Mouse (Mus musculus): ENCODE measurements around the gene Olfr686. TPM values are rescaled to one million over a fixed set of nuclear protein-coding genes. Genes with fewer than 3 reads are reported as not detected.

Gene Olfr686
- polyA plus RNA-seq (2012; rRNA removed): not detected in 2 replicates

DNA sequence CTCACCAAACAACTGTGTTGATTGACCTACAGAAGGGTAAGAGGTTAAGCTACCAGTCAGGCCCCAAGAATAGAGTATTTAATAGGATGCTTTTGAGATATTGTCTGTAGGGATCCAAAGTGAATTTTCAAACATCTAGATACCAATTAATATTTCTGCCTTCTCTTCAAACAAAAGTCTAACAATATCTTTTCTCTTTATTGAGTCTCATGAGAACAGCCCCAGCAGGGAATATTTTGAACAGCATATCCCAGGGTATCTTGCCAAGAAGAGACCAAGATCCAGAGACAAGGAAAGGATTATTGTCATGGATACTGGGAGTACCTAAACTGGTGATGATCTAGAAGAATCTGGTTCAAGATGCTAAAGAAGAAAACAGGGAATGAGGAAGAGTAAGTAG is at the start of gene Olfr686:
Gene Olfr686 (minus strand): TSS at position 101 of the 400 bp plus-strand sequence.

DNA sequence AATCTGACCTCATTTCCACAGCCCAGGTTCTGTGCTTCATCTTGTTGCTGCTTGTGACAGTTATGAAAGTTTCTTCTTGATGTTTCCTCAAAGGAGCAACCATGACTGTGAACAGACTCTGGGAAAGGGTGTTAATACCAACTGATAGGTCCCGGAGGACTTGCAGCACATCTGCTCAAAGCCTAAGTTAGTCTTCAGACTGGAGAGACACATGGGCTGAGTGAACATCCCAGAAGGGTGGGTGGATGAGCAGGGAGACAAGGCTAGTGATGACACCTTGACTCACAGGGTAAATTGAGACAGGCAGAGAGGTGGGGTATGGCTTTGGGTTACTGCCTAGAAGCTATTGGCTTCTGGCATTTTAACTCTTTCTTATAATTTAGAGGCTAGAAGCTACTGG is 21.4 kb downstream of the Olfr686 start, which contains the start of gene Olfr685:
Gene Olfr685 (minus strand): TSS at position 101 of the 400 bp plus-strand sequence.

DNA sequence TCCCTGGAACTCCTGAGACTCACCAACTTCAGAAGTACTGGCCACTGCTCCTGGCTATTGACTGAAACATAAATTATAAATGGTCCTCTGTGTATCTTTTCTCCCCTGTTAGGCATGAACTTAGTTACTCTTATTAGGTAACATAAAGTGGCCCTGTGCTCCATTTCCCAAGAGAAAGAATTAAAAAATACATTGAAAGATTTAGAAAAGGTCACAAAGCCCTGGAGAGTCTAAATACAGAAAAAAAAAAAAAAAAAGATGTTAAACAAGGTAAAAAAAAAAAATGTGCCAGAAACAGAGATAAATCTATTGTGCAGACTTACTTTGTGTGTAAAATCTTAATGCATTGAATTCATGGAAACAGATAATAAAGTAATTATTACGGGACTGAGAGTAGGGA is 43.7 kb downstream of the Olfr686 start, which contains the start of gene Olfr684:
Gene Olfr684 (minus strand): TSS at position 101 of the 400 bp plus-strand sequence.

Other genes starting within 250 kb of the Olfr686 start
- gene Olfr670, start 244.9 kb downstream of the Olfr686 start, polyA plus RNA-seq (2012; rRNA removed): not detected in 2 replicates
- gene Olfr671, start 228.4 kb downstream of the Olfr686 start, polyA plus RNA-seq (2012; rRNA removed): not detected in 2 replicates
- gene Olfr672, start 205.5 kb downstream of the Olfr686 start, polyA plus RNA-seq (2012; rRNA removed): not detected in 2 replicates
- not detected in 2 replicates for gene Olfr675, start 179.0 kb downstream of the Olfr686 start, polyA plus RNA-seq (2012; rRNA removed)
- not detected in 2 replicates for gene Olfr676, start 174.8 kb downstream of the Olfr686 start, polyA plus RNA-seq (2012; rRNA removed)
- not detected in 2 replicates for gene Olfr677, start 156.1 kb downstream of the Olfr686 start, polyA plus RNA-seq (2012; rRNA removed)
- gene Olfr678, start 143.0 kb downstream of the Olfr686 start, polyA plus RNA-seq (2012; rRNA removed): not detected in 2 replicates
- gene Olfr679, start 126.3 kb downstream of the Olfr686 start, polyA plus RNA-seq (2012; rRNA removed): not detected in 2 replicates
- not detected in 2 replicates for gene Olfr680-ps1, start 114.7 kb downstream of the Olfr686 start, polyA plus RNA-seq (2012; rRNA removed)
- not detected in 2 replicates for gene Olfr681, start 90.6 kb downstream of the Olfr686 start, polyA plus RNA-seq (2012; rRNA removed)
- gene Olfr683, start 60.5 kb downstream of the Olfr686 start, polyA plus RNA-seq (2012; rRNA removed): not detected in 2 replicates
- not detected in 2 replicates for gene Olfr684, start 43.8 kb downstream of the Olfr686 start, polyA plus RNA-seq (2012; rRNA removed)
- gene Olfr685, start 21.5 kb downstream of the Olfr686 start, polyA plus RNA-seq (2012; rRNA removed): not detected in 2 replicates
- not detected in 2 replicates for gene Olfr688, start 80.6 kb upstream of the Olfr686 start, polyA plus RNA-seq (2012; rRNA removed)
- not detected in 2 replicates for gene Olfr689, start 103.7 kb upstream of the Olfr686 start, polyA plus RNA-seq (2012; rRNA removed)
- gene Olfr690, start 126.6 kb upstream of the Olfr686 start, polyA plus RNA-seq (2012; rRNA removed): 0.16 and 0.17 TPM in 2 replicates
- 0.14 and 0.17 TPM in 2 replicates for gene Olfr691, start 134.8 kb upstream of the Olfr686 start, polyA plus RNA-seq (2012; rRNA removed)
- gene Olfr692, start 160.7 kb upstream of the Olfr686 start, polyA plus RNA-seq (2012; rRNA removed): not detected in 2 replicates
- 0.05 TPM in 1 of 2 replicates, not detected in the other for gene Gm5901, start 167.6 kb upstream of the Olfr686 start, polyA plus RNA-seq (2012; rRNA removed)
- gene Fam160a2, start 192.6 kb upstream of the Olfr686 start, polyA plus RNA-seq (2012; rRNA removed): 36.0 and 37.7 TPM in 2 replicates
- 0.18 and 0.34 TPM in 2 replicates for gene Cnga4, start 197.1 kb upstream of the Olfr686 start, polyA plus RNA-seq (2012; rRNA removed)
- 1.7 and 1.9 TPM in 2 replicates for gene Cckbr, start 218.2 kb upstream of the Olfr686 start, polyA plus RNA-seq (2012; rRNA removed)